In genomic region chrX:52644393-52644792, GRCm38 (mm10) we compare ENCODE assay signal across 19 mouse cellular contexts. TPM values are rescaled to one million over a fixed set of nuclear protein-coding genes. Genes with fewer than 3 reads are reported as not detected.
DNase-seq lines count a peak whose midpoint lies in the region; ATAC-seq and TF ChIP-seq lines count a peak whose summit lies in the region.
"Had no signal": no experiment of that assay in that cellular context is flagged by ENCODE, and none has a peak within 500 bp of the region (broad histone marks: within the 10 kb centered on the region; RNA-seq: fewer than 3 reads in every experiment).

No protein-coding gene starts in this region.

- H3K9me3 ChIP-seq in liver, postnatal 0 days (ENCODE audit: low read length) = no peaks in the 10 kb centered on the region
- H3K9me3 ChIP-seq in liver, embryonic 11.5 days (ENCODE audit: control insufficient read depth, low read length) = no peaks in the 10 kb centered on the region
- no peaks in the 10 kb centered on the region for H3K9me3 ChIP-seq in embryonic facial prominence, embryonic 10.5 days
- no peaks in the 10 kb centered on the region for H3K9me3 ChIP-seq in limb, embryonic 10.5 days (replicated peaks)
- H3K9me3 ChIP-seq: heart, embryonic 12.5 days had no signal

- H3K4me2 ChIP-seq in liver, postnatal 0 days (ENCODE audit: low read depth, low read length) = no peak overlapping the region
- no peak overlapping the region for H3K4me2 ChIP-seq in liver, embryonic 11.5 days
- H3K4me2 ChIP-seq: heart, embryonic 12.5 days had no signal

- TF ChIP-seq CTCF in liver, postnatal 0 days (IDR thresholded peaks at IDR 0.05; ENCODE audit: low read depth) = no peak

- H3K36me3 ChIP-seq in liver, postnatal 0 days (replicated peaks; ENCODE audit: insufficient read depth, low read length) = no peaks in the 10 kb centered on the region
- H3K36me3 ChIP-seq in liver, embryonic 11.5 days (ENCODE audit: control insufficient read depth, insufficient read depth, low read length) = no peaks in the 10 kb centered on the region
- no peaks in the 10 kb centered on the region for H3K36me3 ChIP-seq in embryonic facial prominence, embryonic 10.5 days (replicated peaks)
- no peaks in the 10 kb centered on the region for H3K36me3 ChIP-seq in limb, embryonic 10.5 days
- H3K36me3 ChIP-seq: heart, embryonic 12.5 days had no signal

- no peaks in the 10 kb centered on the region for H3K27me3 ChIP-seq in liver, postnatal 0 days (ENCODE audit: insufficient read depth, low read length)
- no peaks in the 10 kb centered on the region for H3K27me3 ChIP-seq in liver, embryonic 11.5 days (replicated peaks; ENCODE audit: control insufficient read depth, insufficient read depth, low read length)
- H3K27me3 ChIP-seq in embryonic facial prominence, embryonic 10.5 days (replicated peaks; ENCODE audit: low read depth, poor library complexity, severe bottlenecking) = peaks cover 13% of the 10 kb centered on the region
- H3K27me3 ChIP-seq in limb, embryonic 10.5 days (ENCODE audit: low read depth, poor library complexity, severe bottlenecking) = peaks cover 12% of the 10 kb centered on the region; the same call in 1 of the 2 replicates
- H3K27me3 ChIP-seq: heart, embryonic 12.5 days had no signal

- WGBS in liver, postnatal 0 days (ENCODE audit: insufficient replicate concordance) = 37% methylated on average over 7 of the region's 7 CpGs
- WGBS in liver, embryonic 11.5 days = 44% methylated on average over 7 of the region's 7 CpGs
- WGBS in embryonic facial prominence, embryonic 10.5 days = 49% methylated on average over 7 of the region's 7 CpGs
- 56% methylated on average over 7 of the region's 7 CpGs for WGBS in limb, embryonic 10.5 days

- H3K27ac ChIP-seq in liver, postnatal 0 days (ENCODE audit: low read depth) = peak overlapping the region; percentile 13; the same call in 1 of the 2 replicates
- H3K27ac ChIP-seq in liver, embryonic 11.5 days (ENCODE audit: low read depth, low read length) = no peak overlapping the region
- H3K27ac ChIP-seq in embryonic facial prominence, embryonic 10.5 days (replicated peaks) = peak overlapping the region; percentile 66
- H3K27ac ChIP-seq in limb, embryonic 10.5 days = peak overlapping the region; percentile 66

- no peak for ATAC-seq in liver, postnatal 0 days
- ATAC-seq in liver, embryonic 11.5 days (replicated peaks; ENCODE audit: low FRiP score) = no peak
- no peak for ATAC-seq in CD4-positive, CD25-positive, alpha-beta regulatory T cell, adult 4 months
- ATAC-seq: activated CD4-positive, CD25-positive, alpha-beta regulatory T cell, adult 4 months; forebrain, embryonic 16.5 days; hindbrain, embryonic 16.5 days had no signal

- no peak overlapping the region for H3K9ac ChIP-seq in liver, postnatal 0 days (replicated peaks)
- no peak overlapping the region for H3K9ac ChIP-seq in liver, embryonic 11.5 days (ENCODE audit: low read depth, low read length)
- H3K9ac ChIP-seq: heart, embryonic 12.5 days had no signal

- peak; percentile 27 for DNase-seq in liver, postnatal 0 days
- DNase-seq in liver, embryonic 11.5 days (ENCODE audit: low spot score) = no peak
- DNase-seq in R1 (ENCODE audit: low read depth, low spot score) = peak; percentile 16
- DNase-seq in embryonic facial prominence, embryonic 10.5 days (ENCODE audit: low spot score) = no peak
- DNase-seq in limb, embryonic 10.5 days (ENCODE audit: low spot score) = no peak
- DNase-seq in ovary, postnatal 10 days (ENCODE audit: low spot score) = no peak
- DNase-seq: adrenal gland, postnatal 10 days; cerebellum, adult 9-10 months; kidney, adult 18-20 months; lung, adult 2 months; retina, postnatal 1 day; thymus, adult 2 months had no signal

- TF ChIP-seq EP300 in liver, postnatal 0 days (IDR thresholded peaks at IDR 0.05; ENCODE audit: low read depth) = no peak

- no peaks in the 10 kb centered on the region; the same call in 1 of the 2 replicates for H3K4me1 ChIP-seq in liver, postnatal 0 days (ENCODE audit: insufficient read depth)
- H3K4me1 ChIP-seq in liver, embryonic 11.5 days (replicated peaks; ENCODE audit: control insufficient read depth, insufficient read depth, low read length) = no peaks in the 10 kb centered on the region
- peaks cover 44% of the 10 kb centered on the region for H3K4me1 ChIP-seq in embryonic facial prominence, embryonic 10.5 days
- peaks cover 51% of the 10 kb centered on the region for H3K4me1 ChIP-seq in limb, embryonic 10.5 days
- H3K4me1 ChIP-seq: megakaryocyte, embryonic 14.5 days had no signal

- no peak overlapping the region for H3K4me3 ChIP-seq in liver, postnatal 0 days (ENCODE audit: low read depth, low read length)
- no peak overlapping the region for H3K4me3 ChIP-seq in liver, embryonic 11.5 days (ENCODE audit: low read depth, low read length)
- no peak overlapping the region for H3K4me3 ChIP-seq in embryonic facial prominence, embryonic 10.5 days
- no peak overlapping the region for H3K4me3 ChIP-seq in limb, embryonic 10.5 days
- H3K4me3 ChIP-seq: heart, embryonic 12.5 days; megakaryocyte, embryonic 14.5 days had no signal

RNA-seq across cellular contexts. Expression of gene Gpc3, which starts 30.6 kb away (rescaled TPM):
- 459 and 478 TPM in 2 replicates for polyA plus RNA-seq in liver, postnatal 0 days (2015; fragmentation: Nextera tagmentation; extraction: Ambion mirVana)
- polyA plus RNA-seq in liver, embryonic 11.5 days (2014; fragmentation: Nextera tagmentation; extraction: Ambion mirVana) = 524 and 545 TPM in 2 replicates
- polyA plus RNA-seq in embryonic facial prominence, embryonic 10.5 days (2016; fragmentation: Nextera tagmentation; extraction: Ambion mirVana) = 722 and 727 TPM in 2 replicates
- polyA plus RNA-seq in limb, embryonic 10.5 days (2016; fragmentation: Nextera tagmentation; extraction: Ambion mirVana) = 1,000 and 1,116 TPM in 2 replicates
- not detected for polyA plus RNA-seq in CD4-positive, CD25-positive, alpha-beta regulatory T cell, adult 4 months (2017; shearing (Covaris generic))
- polyA plus RNA-seq: activated CD4-positive, CD25-positive, alpha-beta regulatory T cell, adult 4 months; C2C12 had no signal

Comparison
In these comparisons a context has a peak if more than half of its experiments do, and no peak if none do; other contexts are left out.
1. DNase-seq: peak in liver, postnatal 0 days (single experiment) and R1 (single experiment); none in liver, embryonic 11.5 days (single experiment), embryonic facial prominence, embryonic 10.5 days (single experiment), limb, embryonic 10.5 days (single experiment) and ovary, postnatal 10 days (single experiment).
2. RNA of gene Gpc3, which starts 30.6 kb away (polyA plus RNA-seq): 1,000 to 1,116 TPM in limb, embryonic 10.5 days, 722 to 727 TPM in embryonic facial prominence, embryonic 10.5 days, 524 to 545 TPM in liver, embryonic 11.5 days and 459 to 478 TPM in liver, postnatal 0 days; not detected in CD4-positive, CD25-positive, alpha-beta regulatory T cell, adult 4 months; every median in the first group is over 100 times any median in the second.